Mouse (Mus musculus) gastrocnemius, postnatal 25 days (tissue): ENCODE measurements around the gene Olfr1449. TPM values are rescaled to one million over a fixed set of nuclear protein-coding genes. Genes with fewer than 3 reads are reported as not detected.
"Not testable (repeated sequence)": the region's sequence is repeated elsewhere in the genome, so short reads cannot be mapped to it uniquely, and the experiment has no call there.

ENCODE experiments used
- DNase-seq: peaks from one replicate; pipeline ENCODE4 v3.0.0; 2022
- long read RNA-seq, 2 experiments: library from polyadenylated mRNA; stranded (forward); transcript quantifications; one replicate each; pipeline ENCODE4 v2.0.0; 2021
- total RNA-seq, 2 experiments: library from RNA; stranded (reverse); gene quantifications; 1 replicate in 1 of 2; 2 replicates in 1 of 2; pipeline ENCODE4 v1.2.3; 2021

Gene Olfr1449
- not detected for total RNA-seq
- long read RNA-seq, experiment 1 = 0 reads
- long read RNA-seq, experiment 2 = 0 reads

- DNase-seq = no peak
Observed at GRCm38 (mm10) chr19:12930540-12930939, at the start of gene Olfr1449. Gene Olfr1449, plus strand, starts transcription at chr19:12930840.

DNA sequence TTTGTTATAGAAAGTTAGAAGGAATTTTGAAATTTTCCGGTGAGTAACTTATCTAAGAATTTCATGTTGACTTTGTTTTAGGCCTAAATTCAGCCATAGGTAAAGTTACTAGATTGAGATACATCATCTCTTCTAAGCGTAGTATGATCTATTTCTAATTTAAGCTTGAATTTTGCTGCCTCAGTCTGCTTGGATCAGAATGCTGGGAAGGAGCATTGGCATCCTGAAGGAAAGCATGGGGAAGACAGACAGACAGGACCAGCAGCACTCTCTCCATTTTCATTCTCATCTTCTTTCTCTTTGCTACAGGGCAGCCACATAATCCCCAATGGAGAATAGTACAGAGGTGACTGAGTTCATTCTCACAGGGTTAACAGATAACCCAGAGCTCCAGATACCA lies 47.1 kb upstream of the Olfr1449 start, which contains the start of gene Olfr1445:
TSS of gene Olfr1445 (plus strand) at position 301 of the 400 bp plus-strand sequence.
- no peak for DNase-seq

DNA sequence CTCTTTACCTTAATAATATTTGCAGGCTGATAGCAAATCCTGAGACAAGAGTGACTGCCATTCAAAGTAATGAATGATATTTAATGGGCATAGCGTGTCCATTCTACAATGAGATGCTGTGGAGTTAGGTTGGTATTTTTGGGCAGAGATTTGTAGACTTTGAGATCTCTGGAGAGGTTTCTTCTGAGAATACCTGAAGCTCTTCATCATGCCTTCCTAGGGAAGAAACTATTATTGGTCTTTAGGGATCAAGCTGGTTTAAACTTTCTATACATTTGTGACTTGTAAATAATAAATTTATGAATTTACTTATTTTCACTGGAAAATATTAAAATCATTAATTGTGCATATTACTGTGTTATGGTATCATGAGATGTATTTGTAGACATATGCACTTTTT lies 37.2 kb upstream of the Olfr1449 start, which contains the start of gene Olfr1446:
TSS of gene Olfr1446 (minus strand) at position 101 of the 400 bp plus-strand sequence.
- no peak for DNase-seq

DNA sequence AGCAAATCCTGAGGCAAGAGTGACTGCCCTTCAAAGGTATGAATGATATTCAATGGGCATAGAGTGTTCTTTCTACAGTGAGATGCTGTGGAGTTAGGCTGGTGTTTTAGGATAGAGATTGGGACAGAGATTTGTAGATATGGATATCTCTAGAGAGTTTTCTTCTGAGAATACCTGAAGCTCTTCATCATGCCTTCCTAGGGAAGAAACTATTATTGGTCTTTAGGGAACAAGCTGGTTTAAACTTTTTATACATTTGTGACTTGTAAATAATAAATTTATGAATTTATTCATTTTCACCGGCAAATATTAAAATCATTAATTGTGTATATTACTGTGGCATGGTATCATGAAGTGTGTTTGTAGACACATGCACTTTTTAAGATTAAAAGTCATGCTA lies 27.0 kb upstream of the Olfr1449 start, which contains the start of gene Olfr1447:
TSS of gene Olfr1447 (minus strand) at position 101 of the 400 bp plus-strand sequence.
- no peak for DNase-seq

- DNase-seq = no peak
Observed at GRCm38 (mm10) chr19:12924319-12924718, 6.3 kb upstream of the Olfr1449 start, which contains the start of gene Olfr1448. Gene Olfr1448, minus strand, starts transcription at chr19:12924419.

DNA sequence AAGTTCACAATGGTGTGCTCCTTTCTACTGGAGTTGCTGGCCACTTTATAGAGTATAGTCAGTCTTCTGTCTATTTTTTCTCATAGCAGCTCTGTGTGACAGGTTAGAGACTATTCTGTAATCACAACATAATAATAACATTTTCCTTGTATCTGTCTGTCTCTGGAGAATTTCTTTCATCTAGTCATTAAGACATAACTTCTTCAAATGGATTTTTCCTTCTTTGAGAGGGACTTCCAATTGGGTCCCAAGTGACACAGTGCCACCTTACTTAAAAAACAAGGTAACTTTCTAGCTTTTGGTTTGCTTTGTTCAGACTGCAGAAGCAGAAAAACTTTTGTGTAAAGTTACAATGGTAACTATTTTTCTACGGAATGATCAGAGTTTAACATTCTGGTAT lies 19.3 kb downstream of the Olfr1449 start, which contains the start of gene Olfr1450:
TSS of gene Olfr1450 (plus strand) at position 301 of the 400 bp plus-strand sequence.
- no peak for DNase-seq

DNA sequence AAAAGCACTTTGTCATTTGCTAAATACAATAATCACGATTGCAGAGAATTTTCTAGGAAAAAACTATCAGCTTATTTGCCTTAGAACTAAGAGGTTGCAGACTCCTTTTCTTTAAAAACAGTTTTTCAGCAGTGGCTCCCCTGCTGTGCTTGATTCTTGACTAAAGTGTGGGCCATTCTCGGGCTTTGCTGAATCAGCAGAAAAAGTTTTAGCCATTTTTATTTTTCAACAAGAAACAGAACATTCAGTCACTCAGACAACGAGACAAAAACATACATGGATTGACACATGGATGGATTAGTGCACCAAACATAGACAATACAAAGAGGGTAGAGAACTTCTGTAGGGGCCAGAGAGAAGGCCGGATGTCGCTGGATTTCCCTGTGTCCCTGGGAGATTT lies 39.4 kb downstream of the Olfr1449 start:
- DNase-seq = not testable (repeated sequence)

Other genes with a start within 250 kb of the Olfr1449 start
- gene Keg1, start 235.1 kb upstream of the Olfr1449 start, total RNA-seq = not detected
- 1 to 10 TPM; 3.2 to 3.4 TPM for gene Cntf, start 165.2 kb upstream of the Olfr1449 start, total RNA-seq
- gene Zfp91, start 134.7 kb upstream of the Olfr1449 start, total RNA-seq = 10 to 100 TPM; 82.9 to 97.8 TPM
- gene Lpxn, start 134.6 kb upstream of the Olfr1449 start, total RNA-seq = under 1 TPM; 0.36 to 0.38 TPM
- not detected for gene Gm5244, start 84.2 kb upstream of the Olfr1449 start, total RNA-seq
- gene Olfr1444, start 73.6 kb upstream of the Olfr1449 start, total RNA-seq = not detected
- not detected for gene Olfr1445, start 47.0 kb upstream of the Olfr1449 start, total RNA-seq
- gene Olfr1446, start 37.3 kb upstream of the Olfr1449 start, total RNA-seq = not detected
- gene Olfr1447, start 27.1 kb upstream of the Olfr1449 start, total RNA-seq = not detected
- not detected for gene Olfr1448, start 6.4 kb upstream of the Olfr1449 start, total RNA-seq
- gene Olfr1450, start 19.4 kb downstream of the Olfr1449 start, total RNA-seq = not detected
- not detected for gene Olfr1451, start 64.2 kb downstream of the Olfr1449 start, total RNA-seq
- not detected for gene Olfr1453, start 97.5 kb downstream of the Olfr1449 start, total RNA-seq
- not detected for gene Olfr1454, start 129.8 kb downstream of the Olfr1449 start, total RNA-seq
- not detected for gene Olfr1457, start 167.1 kb downstream of the Olfr1449 start, total RNA-seq
- gene Olfr1458, start 175.9 kb downstream of the Olfr1449 start, total RNA-seq = not detected
- not detected for gene Olfr1459, start 218.7 kb downstream of the Olfr1449 start, total RNA-seq
- gene Olfr1461, start 232.2 kb downstream of the Olfr1449 start, total RNA-seq = not detected